Mouse (Mus musculus): Measurements from ENCODE around the gene Pkd1l3. TPM values are rescaled to one million over a fixed set of nuclear protein-coding genes. Genes with fewer than 3 reads are reported as not detected.

Pkd1l3 gene
- 0.14 and 0.21 TPM in 2 replicates for polyA plus RNA-seq (2015; fragmentation: Nextera tagmentation; extraction: Ambion mirVana)

- WGBS: 59% methylated on average over 27 of the region's 27 CpGs
- no peaks in the 10 kb centered on the region for H3K27me3 ChIP-seq
- no peak within 1 kb of the TSS for H3K9ac ChIP-seq
- ATAC-seq (ENCODE audit: low FRiP score, low read depth): no peak
- H3K36me3 ChIP-seq: no peaks in the 10 kb centered on the region
- H3K9me3 ChIP-seq: no peaks in the 10 kb centered on the region
- peak within 1 kb of the TSS; percentile 19; the same call in 1 of the 2 replicates for H3K4me2 ChIP-seq
- no peak within 1 kb of the TSS for H3K4me3 ChIP-seq
- no peaks in the 10 kb centered on the region; the same call in 1 of the 2 replicates for H3K4me1 ChIP-seq (replicated peaks)
- no peak within 1 kb of the TSS for H3K27ac ChIP-seq (replicated peaks)
Observed at GRCm38 (mm10) chr8:109614243-109615210, at the start of gene Pkd1l3. Gene Pkd1l3 (plus strand): TSS chr8:109614517.

GRCm38 (mm10) chr8:109564766-109565165 lies 49.6 kb upstream of the Pkd1l3 start:
- H3K36me3 ChIP-seq: peaks cover 25% of the 10 kb centered on the region
- peak overlapping the region; percentile 79 for H3K4me2 ChIP-seq
- H3K27me3 ChIP-seq: no peaks in the 10 kb centered on the region
- peak overlapping the region; percentile 87 for H3K27ac ChIP-seq (replicated peaks)
- H3K4me1 ChIP-seq (replicated peaks): peaks cover 22% of the 10 kb centered on the region
- ATAC-seq (ENCODE audit: low FRiP score, low read depth): no peak
- peak overlapping the region; percentile 74 for H3K4me3 ChIP-seq
- peak overlapping the region; percentile 80 for H3K9ac ChIP-seq
- WGBS: 7% methylated on average over 10 of the region's 10 CpGs
- no peaks in the 10 kb centered on the region for H3K9me3 ChIP-seq

- under 1% methylated on average over 52 of the region's 52 CpGs for WGBS
- Histone ChIP-seq H3K9me3 (no peaks in the 10 kb centered on the region), H3K4me2 (peak within 1 kb of the TSS; percentile 79), H3K4me3 (peak within 1 kb of the TSS; percentile 74), H3K27me3 (no peaks in the 10 kb centered on the region), H3K27ac (replicated peaks) (peak within 1 kb of the TSS; percentile 87), H3K9ac (peak within 1 kb of the TSS; percentile 80), H3K4me1 (replicated peaks) (peaks cover 22% of the 10 kb centered on the region), H3K36me3 (peaks cover 15% of the 10 kb centered on the region)
- ATAC-seq (ENCODE audit: low FRiP score, low read depth): peak; percentile 100
Observed at GRCm38 (mm10) chr8:109565498-109566333, 48.6 kb upstream of the Pkd1l3 start, which contains the start of the genes Dhx38 and Txnl4b. Gene Dhx38 (minus strand): TSS chr8:109565861. Gene Txnl4b (plus strand): TSS chr8:109565892.

DNA sequence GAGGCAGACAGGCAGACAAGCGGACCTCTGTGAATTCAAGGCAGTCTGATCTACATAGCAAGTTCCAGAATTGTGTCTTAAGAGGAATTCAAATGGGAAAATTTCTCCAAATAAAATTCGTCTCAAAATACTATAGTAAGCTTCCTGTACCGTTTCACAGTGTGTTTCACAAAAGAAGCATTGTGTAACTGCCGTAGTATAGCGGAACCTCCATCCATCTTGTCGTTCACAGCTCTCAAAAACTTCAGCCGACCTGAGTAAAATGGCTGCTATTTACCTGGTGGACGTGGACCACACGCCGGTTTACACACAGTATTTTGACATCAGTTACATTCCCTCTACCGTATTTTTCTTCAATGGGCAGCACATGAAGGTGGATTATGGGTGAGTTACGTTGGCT lies 43.2 kb upstream of the Pkd1l3 start:
- ATAC-seq (ENCODE audit: low FRiP score, low read depth): no peak
- no peaks in the 10 kb centered on the region for H3K27me3 ChIP-seq
- H3K9ac ChIP-seq: no peak overlapping the region
- WGBS: 91% methylated on average over 12 of the region's 12 CpGs
- peaks cover 7% of the 10 kb centered on the region for H3K4me1 ChIP-seq (replicated peaks)
- H3K27ac ChIP-seq (replicated peaks): no peak overlapping the region
- no peak overlapping the region for H3K4me2 ChIP-seq
- no peaks in the 10 kb centered on the region for H3K36me3 ChIP-seq
- no peak overlapping the region for H3K4me3 ChIP-seq
- H3K9me3 ChIP-seq: no peaks in the 10 kb centered on the region

- no peak overlapping the region for H3K4me3 ChIP-seq
- no peak overlapping the region for H3K9ac ChIP-seq
- no peaks in the 10 kb centered on the region for H3K27me3 ChIP-seq
- no peaks in the 10 kb centered on the region for H3K36me3 ChIP-seq
- H3K4me1 ChIP-seq (replicated peaks): no peaks in the 10 kb centered on the region
- no peaks in the 10 kb centered on the region for H3K9me3 ChIP-seq
- no peak overlapping the region for H3K27ac ChIP-seq (replicated peaks)
- WGBS: 79% methylated on average over 4 of the region's 4 CpGs
- ATAC-seq (ENCODE audit: low FRiP score, low read depth): no peak
- no peak overlapping the region for H3K4me2 ChIP-seq
Observed at GRCm38 (mm10) chr8:109576311-109576710, 38.0 kb upstream of the Pkd1l3 start.

- no peak within 1 kb of the TSS for H3K27ac ChIP-seq (replicated peaks)
- H3K4me3 ChIP-seq: no peak within 1 kb of the TSS
- no peak for ATAC-seq (ENCODE audit: low FRiP score, low read depth)
- H3K27me3 ChIP-seq: no peaks in the 10 kb centered on the region
- H3K4me1 ChIP-seq (replicated peaks): no peaks in the 10 kb centered on the region
- no peaks in the 10 kb centered on the region for H3K36me3 ChIP-seq
- no peak within 1 kb of the TSS for H3K4me2 ChIP-seq
- no peak within 1 kb of the TSS for H3K9ac ChIP-seq
- H3K9me3 ChIP-seq: no peaks in the 10 kb centered on the region
- WGBS: 72% methylated on average over 8 of the region's 8 CpGs
Observed at GRCm38 (mm10) chr8:109578900-109579301, 35.4 kb upstream of the Pkd1l3 start, which contains the start of gene Hp. Gene Hp (minus strand): TSS chr8:109579172.

DNA sequence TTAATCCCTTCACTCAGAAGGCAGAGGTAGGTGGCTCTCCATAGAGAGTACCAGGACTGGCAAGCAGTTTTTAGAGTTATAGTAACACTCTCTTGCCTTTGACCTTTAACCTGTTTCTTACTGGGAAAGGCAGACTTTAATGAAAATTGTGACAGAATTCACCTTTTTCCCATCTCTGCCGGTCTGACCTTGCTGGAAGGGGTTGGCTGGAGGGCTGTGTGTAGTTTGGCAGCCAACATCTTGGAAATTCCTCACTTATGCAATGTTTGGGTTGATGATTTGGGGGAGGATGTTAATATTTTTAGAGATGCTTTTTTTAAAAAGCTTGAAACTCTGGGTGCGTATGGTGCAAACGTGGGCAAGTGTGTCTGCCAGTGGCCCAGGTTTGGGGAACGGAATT lies 30.0 kb upstream of the Pkd1l3 start:
- H3K9ac ChIP-seq: no peak overlapping the region
- no peak overlapping the region for H3K4me2 ChIP-seq
- no peak overlapping the region for H3K4me3 ChIP-seq
- H3K27ac ChIP-seq (replicated peaks): no peak overlapping the region
- H3K27me3 ChIP-seq: no peaks in the 10 kb centered on the region
- H3K36me3 ChIP-seq: no peaks in the 10 kb centered on the region
- H3K9me3 ChIP-seq: no peaks in the 10 kb centered on the region
- WGBS: 88% methylated on average over 4 of the region's 4 CpGs
- no peak for ATAC-seq (ENCODE audit: low FRiP score, low read depth)
- no peaks in the 10 kb centered on the region for H3K4me1 ChIP-seq (replicated peaks)

- H3K9ac ChIP-seq: no peak overlapping the region
- no peak overlapping the region for H3K4me2 ChIP-seq
- H3K4me3 ChIP-seq: no peak overlapping the region
- no peaks in the 10 kb centered on the region for H3K36me3 ChIP-seq
- no peak overlapping the region for H3K27ac ChIP-seq (replicated peaks)
- H3K9me3 ChIP-seq: no peaks in the 10 kb centered on the region
- ATAC-seq (ENCODE audit: low FRiP score, low read depth): no peak
- no peaks in the 10 kb centered on the region for H3K4me1 ChIP-seq (replicated peaks)
- 93% methylated on average over 3 of the region's 3 CpGs for WGBS
- no peaks in the 10 kb centered on the region for H3K27me3 ChIP-seq
Observed at GRCm38 (mm10) chr8:109584830-109585229, 29.5 kb upstream of the Pkd1l3 start.

DNA sequence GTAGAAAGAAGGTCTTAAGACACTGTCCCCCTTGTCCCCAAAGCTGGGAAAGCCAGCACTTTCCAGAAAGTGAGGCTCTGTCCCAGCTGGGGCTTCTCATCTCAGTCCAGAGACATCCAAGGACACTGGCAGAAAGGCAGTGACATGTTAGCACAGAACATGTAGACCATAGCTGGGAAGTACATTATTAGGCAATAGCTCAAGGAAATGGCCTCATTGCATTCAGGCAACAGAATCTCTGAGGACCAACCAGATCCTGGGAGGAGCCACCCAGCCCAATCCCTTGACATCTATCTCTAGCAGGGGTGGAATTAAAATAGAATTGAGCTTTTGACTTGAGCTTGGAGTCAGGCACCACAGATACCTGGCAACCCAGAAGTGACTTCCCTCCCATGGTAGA lies 28.7 kb upstream of the Pkd1l3 start:
- Histone ChIP-seq H3K4me1 (replicated peaks) (no peaks in the 10 kb centered on the region), H3K27ac (replicated peaks) (no peak overlapping the region), H3K36me3 (no peaks in the 10 kb centered on the region), H3K4me2 (no peak overlapping the region), H3K27me3 (no peaks in the 10 kb centered on the region), H3K9ac (no peak overlapping the region), H3K9me3 (no peaks in the 10 kb centered on the region), H3K4me3 (no peak overlapping the region)
- ATAC-seq (ENCODE audit: low FRiP score, low read depth): no peak

- Histone ChIP-seq H3K4me3 (no peak overlapping the region), H3K9me3 (no peaks in the 10 kb centered on the region), H3K27ac (replicated peaks) (no peak overlapping the region), H3K4me1 (replicated peaks) (no peaks in the 10 kb centered on the region), H3K27me3 (no peaks in the 10 kb centered on the region), H3K4me2 (no peak overlapping the region), H3K9ac (no peak overlapping the region), H3K36me3 (no peaks in the 10 kb centered on the region)
- ATAC-seq (ENCODE audit: low FRiP score, low read depth): no peak
- WGBS: 70% methylated on average over 7 of the region's 7 CpGs
Observed at GRCm38 (mm10) chr8:109586972-109587504, 27.3 kb upstream of the Pkd1l3 start.

GRCm38 (mm10) chr8:109590901-109591300 lies 23.4 kb upstream of the Pkd1l3 start:
- H3K4me1 ChIP-seq (replicated peaks): no peaks in the 10 kb centered on the region
- H3K27me3 ChIP-seq: no peaks in the 10 kb centered on the region
- no peak overlapping the region for H3K4me2 ChIP-seq
- no peak for ATAC-seq (ENCODE audit: low FRiP score, low read depth)
- no peaks in the 10 kb centered on the region for H3K9me3 ChIP-seq
- no peak overlapping the region for H3K27ac ChIP-seq (replicated peaks)
- peaks cover 9% of the 10 kb centered on the region; the same call in 1 of the 2 replicates for H3K36me3 ChIP-seq
- H3K9ac ChIP-seq: no peak overlapping the region
- no peak overlapping the region for H3K4me3 ChIP-seq
- 86% methylated on average over 9 of the region's 9 CpGs for WGBS
